Mouse (Mus musculus) heart, embryonic 15.5 days (tissue): ENCODE data around the gene C1rb. TPM values are rescaled to one million over a fixed set of nuclear protein-coding genes. Genes with fewer than 3 reads are reported as not detected.
A peak's percentile ranks its signal among the peaks of the same experiment; 100 is the strongest.
"Not testable (repeated sequence)": the region's sequence is repeated elsewhere in the genome, so short reads cannot be mapped to it uniquely, and the experiment has no call there.

Experiments used
- ATAC-seq: fragments of 200-750 bp; cut with Nextera tagmentation; replicated peaks from 2 replicates; pipeline ENCODE4 v1.8.0; 2017; ENCODE audit warnings: low read depth, moderate TSS enrichment; ENCODE audit not compliant: insufficient number of reproducible peaks, insufficient read depth, low FRiP score
- H3K27ac ChIP-seq: fragments of 300-500 bp; sonication (generic); 2 replicates; pipeline ENCODE4 v1.5.1; 2015; ENCODE audit warnings: mild to moderate bottlenecking, inconsistent platforms
- H3K27me3 ChIP-seq: fragments of 300-500 bp; sonication (generic); 2 replicates; pipeline ENCODE4 v1.6.1; 2015; ENCODE audit warnings: inconsistent platforms
- H3K36me3 ChIP-seq: fragments of 300-500 bp; sonication (generic); 2 replicates; pipeline ENCODE4 v1.6.1; 2015; ENCODE audit warnings: mild to moderate bottlenecking, inconsistent platforms
- H3K4me1 ChIP-seq: fragments of 300-500 bp; sonication (generic); replicated peaks from 2 replicates; pipeline ENCODE4 v1.6.1; 2015; ENCODE audit warnings: inconsistent platforms
- H3K4me2 ChIP-seq: fragments of 300-500 bp; sonication (generic); 2 replicates; pipeline ENCODE4 v1.6.1; 2015; ENCODE audit warnings: inconsistent platforms, mild to moderate bottlenecking, moderate library complexity
- H3K4me3 ChIP-seq: fragments of 300-500 bp; sonication (generic); 2 replicates; pipeline ENCODE4 v1.5.1; 2015; ENCODE audit warnings: mild to moderate bottlenecking, inconsistent platforms
- H3K9ac ChIP-seq: fragments of 300-500 bp; sonication (generic); 2 replicates; pipeline ENCODE4 v1.6.1; 2015; ENCODE audit warnings: mild to moderate bottlenecking, inconsistent platforms
- H3K9me3 ChIP-seq: fragments of 300-500 bp; sonication (generic); replicated peaks from 2 replicates; pipeline ENCODE4 v1.6.1; 2016; ENCODE audit warnings: inconsistent platforms
- WGBS: fragments of 180-500 bp; shearing (Covaris S2); methylation state at CpG from one replicate; pipeline ENCODE4 v1.1.7; 2015; ENCODE audit warnings: mixed read lengths; 5-methylcytosine and 5-hydroxymethylcytosine counted together
- polyA plus RNA-seq: library from polyadenylated mRNA; unstranded; fragments of >200 nt; fragmentation: Nextera tagmentation; extraction: Ambion mirVana; gene quantifications from 2 replicates; pipeline ENCODE4 v1.2.1, GENCODE M21; 2015

Gene C1rb
- polyA plus RNA-seq = not detected in 2 replicates

DNA sequence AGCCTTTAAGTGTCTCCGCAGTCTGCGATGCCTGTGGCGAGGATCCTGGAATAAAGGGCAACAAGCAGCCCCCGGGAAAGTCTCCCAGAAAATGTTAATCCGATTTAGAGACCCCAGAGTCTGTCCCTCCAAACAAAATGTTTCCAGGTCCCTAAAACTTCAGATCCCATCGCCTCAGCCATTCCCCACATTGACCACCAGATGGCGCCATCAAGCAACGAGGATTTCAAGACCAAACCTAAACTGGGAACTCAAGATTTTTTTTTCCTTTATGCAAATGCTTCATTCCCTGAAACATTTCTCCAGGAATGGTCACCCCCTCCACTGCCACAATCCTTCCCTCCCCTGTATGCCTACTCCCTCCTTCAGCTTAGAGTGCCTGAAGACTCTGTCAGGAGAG lies at the start of gene C1rb:
Gene C1rb (plus strand): TSS at position 269 of the 400 bp plus-strand sequence.
- Histone ChIP-seq H3K4me3 (no peak within 1 kb of the TSS), H3K4me2 (0 out of 2 replicates have a peak within 1 kb of the TSS, but pooled peaks have one; percentile 30), H3K36me3 (no peaks in the 10 kb centered on the region), H3K9me3 (no peaks in the 10 kb centered on the region), H3K4me1 (peaks cover 2% of the 10 kb centered on the region), H3K27ac (no peak within 1 kb of the TSS), H3K27me3 (no peaks in the 10 kb centered on the region), H3K9ac (no peak within 1 kb of the TSS)
- WGBS = 4% methylated on average over 8 of the region's 8 CpGs
- no peak for ATAC-seq

DNA sequence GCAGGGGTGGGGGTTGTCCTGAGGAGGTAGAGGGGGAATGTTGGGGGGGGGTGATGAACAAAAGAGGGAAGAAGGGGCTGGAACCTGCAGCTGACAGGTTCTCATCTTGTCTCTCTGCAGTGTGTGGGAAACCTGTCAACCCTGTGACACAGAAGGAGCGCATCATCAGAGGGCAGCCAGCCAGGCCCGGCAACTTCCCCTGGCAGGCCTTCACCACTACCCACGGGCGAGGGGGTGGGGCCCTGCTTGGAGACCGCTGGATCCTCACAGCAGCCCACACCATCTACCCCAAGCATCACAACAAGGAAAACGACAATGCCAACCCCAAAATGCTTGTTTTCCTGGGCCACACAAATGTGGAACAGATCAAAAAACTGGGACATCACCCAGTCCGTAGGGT lies 48.0 kb upstream of the C1rb start:
- H3K36me3 ChIP-seq, H3K27ac ChIP-seq, H3K9me3 ChIP-seq, H3K4me1 ChIP-seq, H3K4me3 ChIP-seq, H3K9ac ChIP-seq, H3K27me3 ChIP-seq, ATAC-seq, H3K4me2 ChIP-seq: not testable (repeated sequence)
- 64% methylated on average over 7 of the region's 7 CpGs for WGBS

DNA sequence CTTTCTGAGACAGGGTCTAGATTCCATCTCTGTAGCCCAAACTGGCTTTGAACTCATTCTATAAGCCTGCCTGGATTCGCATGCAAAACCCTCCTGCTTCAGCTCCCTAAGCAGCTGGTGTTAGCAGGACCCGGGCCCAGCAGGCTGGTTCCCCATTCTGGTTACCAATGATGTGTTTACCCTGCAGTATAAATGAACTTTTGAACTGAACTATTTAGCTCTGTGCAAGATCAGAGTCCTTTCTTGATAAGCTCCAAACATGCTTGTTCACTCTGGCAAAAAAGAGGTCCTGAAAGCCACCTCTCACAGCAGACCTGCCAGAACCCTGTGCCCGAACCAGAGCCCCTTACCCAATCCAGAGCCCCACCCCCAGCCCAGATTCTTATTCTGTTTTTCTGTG lies 42.2 kb upstream of the C1rb start:
- no peak for ATAC-seq
- Histone ChIP-seq H3K9ac (no peak overlapping the region), H3K27me3 (no peaks in the 10 kb centered on the region), H3K9me3 (no peaks in the 10 kb centered on the region), H3K36me3 (no peaks in the 10 kb centered on the region), H3K4me1 (no peaks in the 10 kb centered on the region), H3K4me2 (no peak overlapping the region), H3K27ac (no peak overlapping the region), H3K4me3 (no peak overlapping the region)
- WGBS = 61% methylated on average over 3 of the region's 3 CpGs

GRCm38 (mm10) chr6:124531077-124531476 lies 39.0 kb upstream of the C1rb start:
- 65% methylated on average over 8 of the region's 8 CpGs for WGBS
- Histone ChIP-seq H3K27ac (no peak overlapping the region), H3K4me1 (no peaks in the 10 kb centered on the region), H3K4me3 (no peak overlapping the region), H3K9ac (no peak overlapping the region), H3K36me3 (no peaks in the 10 kb centered on the region), H3K9me3 (no peaks in the 10 kb centered on the region), H3K4me2 (no peak overlapping the region), H3K27me3 (no peaks in the 10 kb centered on the region)
- no peak for ATAC-seq

DNA sequence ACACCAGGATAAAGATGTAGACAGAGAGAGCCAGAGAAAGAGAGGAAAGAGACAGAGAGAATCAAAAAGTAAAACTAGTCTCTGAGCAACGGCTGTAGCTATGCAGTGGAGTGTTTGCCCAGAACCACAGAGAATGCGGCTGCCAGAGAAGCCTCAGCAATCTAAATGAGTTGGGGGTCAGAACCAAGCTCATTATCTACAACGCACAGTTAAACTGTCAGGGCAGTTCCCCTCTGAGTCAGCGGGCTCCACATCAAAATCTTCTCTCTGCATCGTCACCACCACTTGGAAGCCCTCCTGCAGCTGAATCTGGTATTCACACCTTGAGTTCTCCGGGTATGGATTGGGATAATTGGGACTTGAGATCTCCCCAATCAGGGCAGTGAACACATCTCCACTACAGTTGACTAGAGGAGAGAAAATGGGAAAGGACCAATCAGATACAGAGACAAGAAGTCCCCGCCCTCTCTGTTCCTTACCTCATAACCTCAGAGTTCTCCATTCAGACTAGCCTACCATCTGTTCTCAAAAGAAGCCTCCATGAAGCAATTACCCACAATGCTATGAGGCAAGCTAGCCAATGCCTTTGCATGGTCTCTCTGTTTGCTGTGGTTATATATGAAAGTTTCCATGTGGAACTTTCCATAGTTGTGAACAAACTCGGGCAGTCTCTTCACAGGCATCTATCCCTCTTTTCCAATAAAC lies 33.8 kb upstream of the C1rb start:
- H3K4me3 ChIP-seq, H3K4me1 ChIP-seq, H3K9ac ChIP-seq, H3K4me2 ChIP-seq, H3K27me3 ChIP-seq, H3K27ac ChIP-seq, H3K9me3 ChIP-seq, H3K36me3 ChIP-seq, ATAC-seq: not testable (repeated sequence)
- 69% methylated on average over 8 of the region's 8 CpGs for WGBS

DNA sequence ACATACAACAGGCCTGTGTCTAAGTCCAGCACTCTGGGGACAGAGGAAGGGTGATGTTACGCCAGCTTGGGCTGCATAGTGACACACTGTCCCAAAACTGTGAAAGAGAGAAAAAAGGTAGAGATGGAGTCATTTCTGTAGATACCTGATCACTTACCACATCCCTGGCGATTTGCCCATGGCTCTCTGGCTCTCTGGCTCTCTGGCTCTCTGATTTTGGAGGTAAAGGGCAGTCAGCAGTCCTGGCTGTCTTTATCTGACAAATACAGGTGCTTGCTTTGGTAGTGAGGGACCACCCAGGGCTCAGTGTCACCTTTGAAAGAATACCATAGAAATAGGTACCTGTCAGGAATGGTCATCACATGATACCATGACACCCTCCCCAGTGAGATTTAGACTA lies 28.9 kb upstream of the C1rb start:
- not testable (repeated sequence) for H3K9me3 ChIP-seq, ATAC-seq, H3K4me2 ChIP-seq, H3K36me3 ChIP-seq, H3K27ac ChIP-seq, H3K4me3 ChIP-seq, H3K9ac ChIP-seq, H3K4me1 ChIP-seq, H3K27me3 ChIP-seq
- WGBS = 77% methylated on average over 2 of the region's 2 CpGs

DNA sequence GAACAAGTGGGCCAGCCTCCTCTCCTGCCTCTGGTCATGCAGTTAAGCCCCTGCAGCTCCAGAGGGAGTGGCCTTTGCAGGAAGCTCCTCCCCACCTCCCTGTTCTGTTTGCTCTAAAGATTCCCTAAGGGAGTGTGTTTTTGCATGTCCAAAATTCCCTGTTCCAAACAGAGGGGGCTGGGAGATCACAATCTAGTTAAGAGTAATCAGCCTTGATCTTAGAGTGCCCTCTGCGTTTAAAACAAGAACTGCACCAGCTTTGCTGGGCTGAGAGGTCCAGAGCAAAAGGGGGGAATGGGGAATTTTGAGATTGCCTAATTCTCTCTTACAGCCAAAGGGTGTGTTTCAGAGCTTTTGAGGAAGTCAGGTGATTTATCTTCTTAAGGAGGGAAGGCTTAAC lies 27.8 kb upstream of the C1rb start, which contains the start of gene C1s1:
Gene C1s1 (minus strand): TSS at position 76 of the 400 bp plus-strand sequence.
- 0% methylated on average over 1 of the region's 1 CpGs for whole genome bisulfite sequencing
- H3K36me3 ChIP-seq, H3K4me3 ChIP-seq, H3K27ac ChIP-seq, H3K9ac ChIP-seq, H3K27me3 ChIP-seq, ATAC-seq, H3K4me1 ChIP-seq, H3K4me2 ChIP-seq, H3K9me3 ChIP-seq: not testable (repeated sequence)

- H3K4me1 ChIP-seq = no peaks in the 10 kb centered on the region
- H3K27ac ChIP-seq = no peak overlapping the region
- H3K27me3 ChIP-seq = no peaks in the 10 kb centered on the region
- H3K4me2 ChIP-seq = no peak overlapping the region
- H3K36me3 ChIP-seq = no peaks in the 10 kb centered on the region
- 81% methylated on average over 6 of the region's 6 CpGs for WGBS
- no peak overlapping the region for H3K4me3 ChIP-seq
- no peak overlapping the region for H3K9ac ChIP-seq
- ATAC-seq = no peak
- H3K9me3 ChIP-seq = no peaks in the 10 kb centered on the region
Observed at GRCm38 (mm10) chr6:124544466-124544865, 25.6 kb upstream of the C1rb start.

- Histone ChIP-seq H3K4me3 (no peak overlapping the region), H3K4me2 (no peak overlapping the region), H3K9me3 (0 out of 2 replicates have a peak, but pooled peaks cover 4% of the 10 kb centered on the region), H3K27ac (no peak overlapping the region), H3K27me3 (no peaks in the 10 kb centered on the region), H3K36me3 (no peaks in the 10 kb centered on the region), H3K4me1 (no peaks in the 10 kb centered on the region), H3K9ac (no peak overlapping the region)
- WGBS = 72% methylated on average over 2 of the region's 2 CpGs
- ATAC-seq = no peak
Observed at GRCm38 (mm10) chr6:124545425-124545824, 24.7 kb upstream of the C1rb start.

DNA sequence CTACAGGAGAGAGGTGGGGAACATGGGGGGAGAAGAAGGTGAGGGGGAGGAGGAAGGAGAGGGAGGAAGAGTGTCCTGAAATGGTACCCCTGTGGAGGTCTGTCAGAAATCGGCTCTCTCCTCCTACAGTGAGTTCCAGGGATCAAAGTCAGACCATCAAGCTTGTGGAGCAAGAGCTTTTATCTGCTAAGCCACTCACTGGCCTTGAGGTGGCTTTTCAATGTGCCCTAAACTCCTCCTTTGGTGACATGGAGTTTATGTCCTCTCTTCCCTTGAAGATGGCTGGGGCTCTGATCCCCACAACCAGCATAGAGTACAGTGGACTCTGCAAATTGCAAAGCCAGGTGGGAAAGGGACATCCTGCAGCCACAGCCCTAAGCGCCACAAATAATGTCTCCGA lies 22.1 kb upstream of the C1rb start:
- not testable (repeated sequence) for H3K9ac ChIP-seq, H3K4me2 ChIP-seq, H3K4me1 ChIP-seq, ATAC-seq, H3K36me3 ChIP-seq, H3K9me3 ChIP-seq, H3K27ac ChIP-seq, H3K27me3 ChIP-seq, H3K4me3 ChIP-seq
- 87% methylated on average over 3 of the region's 3 CpGs for WGBS

DNA sequence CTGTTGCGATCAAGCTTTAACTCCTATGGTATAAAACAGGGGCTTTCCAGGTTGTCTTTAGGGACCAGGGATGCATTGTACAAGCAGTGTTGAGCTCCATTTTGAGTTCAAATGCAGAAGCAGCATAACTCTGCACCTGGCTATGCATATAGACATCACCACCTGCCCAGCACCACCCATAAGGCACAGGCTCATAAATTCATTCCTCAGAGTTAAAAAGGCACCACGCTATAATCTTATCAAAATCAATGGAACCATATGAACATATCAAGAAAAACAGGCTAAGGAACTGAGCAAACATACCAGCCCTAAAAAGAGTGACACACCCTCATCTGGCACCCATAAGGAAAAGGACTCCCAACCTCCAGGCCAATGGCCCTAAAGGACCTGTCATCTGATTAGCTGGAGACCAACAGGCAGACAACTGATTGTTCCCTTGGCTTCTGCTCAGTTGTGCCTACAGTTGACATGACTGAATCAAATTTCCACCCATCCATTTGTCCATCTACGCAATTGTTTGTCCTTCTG lies 21.0 kb upstream of the C1rb start:
- no peaks in the 10 kb centered on the region for H3K4me1 ChIP-seq
- no peak overlapping the region for H3K9ac ChIP-seq
- ATAC-seq = no peak
- H3K4me2 ChIP-seq = no peak overlapping the region
- no peak overlapping the region for H3K27ac ChIP-seq
- 79% methylated on average over 3 of the region's 3 CpGs for WGBS
- no peaks in the 10 kb centered on the region for H3K36me3 ChIP-seq
- H3K27me3 ChIP-seq = no peaks in the 10 kb centered on the region
- no peak overlapping the region for H3K4me3 ChIP-seq
- H3K9me3 ChIP-seq = 0 out of 2 replicates have a peak, but pooled peaks cover 5% of the 10 kb centered on the region

DNA sequence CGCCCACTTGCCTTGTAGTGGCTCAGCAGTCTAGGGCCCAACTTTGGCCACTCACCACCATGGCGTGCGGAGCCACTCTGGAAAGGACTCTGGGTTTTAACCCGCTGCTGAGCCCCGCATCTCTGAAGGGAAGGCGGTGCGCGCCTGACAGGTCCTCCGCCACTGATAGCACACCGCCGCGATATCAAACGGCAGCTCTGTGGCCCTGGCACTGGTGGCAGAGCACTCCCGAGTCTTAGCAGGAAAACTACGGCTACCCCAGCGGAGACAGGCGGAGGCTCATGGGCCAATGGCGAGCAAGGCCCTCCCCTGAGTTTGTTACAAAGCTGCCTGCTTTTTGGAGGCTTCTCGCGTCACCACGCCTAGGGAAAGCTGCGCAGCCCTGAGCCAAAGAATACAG lies 17.3 kb upstream of the C1rb start:
- Histone ChIP-seq H3K9me3 (0 out of 2 replicates have a peak, but pooled peaks cover 5% of the 10 kb centered on the region), H3K27ac (no peak overlapping the region), H3K9ac (no peak overlapping the region), H3K36me3 (no peaks in the 10 kb centered on the region), H3K4me3 (no peak overlapping the region), H3K27me3 (no peaks in the 10 kb centered on the region), H3K4me2 (no peak overlapping the region), H3K4me1 (no peaks in the 10 kb centered on the region)
- WGBS = 61% methylated on average over 22 of the region's 22 CpGs
- no peak for ATAC-seq
